Mouse (Mus musculus) left cerebral cortex, adult 18-20 months (tissue): ENCODE results near the gene Ttll5. TPM values are rescaled to one million over a fixed set of nuclear protein-coding genes. Genes with fewer than 3 reads are reported as not detected.

ENCODE experiments used
- DNase-seq, 2 experiments: peaks; one replicate each; pipeline ENCODE4 v3.0.0; 2021 to 2022; ENCODE audit warnings: low spot score in 2 of 2, mixed read lengths in 1 of 2
- total RNA-seq, 2 experiments: library from RNA; stranded (reverse); gene quantifications; 2 replicates each; pipeline ENCODE4 v1.2.3; 2021

The Ttll5 gene
- total RNA-seq, 2 experiments from 2014 or later = 45.0 to 45.2 TPM

GRCm38 (mm10) chr12:85912712-85913504, 88.4 kb downstream of the Ttll5 start:
- no peak for DNase-seq

- no peak for DNase-seq
Observed at GRCm38 (mm10) chr12:85926897-85927296, 102.4 kb downstream of the Ttll5 start.

GRCm38 (mm10) chr12:85928513-85928912, 104.1 kb downstream of the Ttll5 start:
- DNase-seq = no peak

- DNase-seq = no peak
Observed at GRCm38 (mm10) chr12:85929711-85930110, 105.3 kb downstream of the Ttll5 start.

- no peak for DNase-seq
Observed at GRCm38 (mm10) chr12:85930713-85931112, 106.3 kb downstream of the Ttll5 start.

- no peak for DNase-seq
Observed at GRCm38 (mm10) chr12:85933241-85933640, 108.8 kb downstream of the Ttll5 start.

- no peak for DNase-seq
Observed at GRCm38 (mm10) chr12:85937384-85937783, 112.9 kb downstream of the Ttll5 start.

- no peak for DNase-seq
Observed at GRCm38 (mm10) chr12:85943456-85943855, 119.0 kb downstream of the Ttll5 start.

- DNase-seq = no peak
Observed at GRCm38 (mm10) chr12:85944419-85944818, 120.0 kb downstream of the Ttll5 start.

- no peak for DNase-seq
Observed at GRCm38 (mm10) chr12:85947161-85947560, 122.7 kb downstream of the Ttll5 start.

GRCm38 (mm10) chr12:85949667-85950066, 125.2 kb downstream of the Ttll5 start:
- no peak for DNase-seq

GRCm38 (mm10) chr12:85950371-85950770, 125.9 kb downstream of the Ttll5 start:
- no peak for DNase-seq

GRCm38 (mm10) chr12:85951036-85951435, 126.6 kb downstream of the Ttll5 start:
- DNase-seq = no peak

GRCm38 (mm10) chr12:85951822-85952221, 127.4 kb downstream of the Ttll5 start:
- no peak for DNase-seq

- DNase-seq = peak; percentile 45 to 62
Observed at GRCm38 (mm10) chr12:85952349-85952748, 127.9 kb downstream of the Ttll5 start.

- DNase-seq = no peak
Observed at GRCm38 (mm10) chr12:85954167-85954566, 129.7 kb downstream of the Ttll5 start.

- DNase-seq = no peak
Observed at GRCm38 (mm10) chr12:85955062-85955461, 130.6 kb downstream of the Ttll5 start.

GRCm38 (mm10) chr12:85955690-85956089, 131.2 kb downstream of the Ttll5 start:
- DNase-seq = no peak

GRCm38 (mm10) chr12:85956251-85956650, 131.8 kb downstream of the Ttll5 start:
- DNase-seq = peak; percentile 75 to 84

GRCm38 (mm10) chr12:85958460-85958859, 134.0 kb downstream of the Ttll5 start:
- DNase-seq = no peak

GRCm38 (mm10) chr12:85959822-85960501, 135.5 kb downstream of the Ttll5 start:
- peak; percentile 40 to 43 for DNase-seq

- no peak for DNase-seq
Observed at GRCm38 (mm10) chr12:85960699-85961098, 136.2 kb downstream of the Ttll5 start.
